Mouse (Mus musculus): ENCODE results near the gene Mosmo.
"Not testable (repeated sequence)": the region's sequence is repeated elsewhere in the genome, so short reads cannot be mapped to it uniquely, and the experiment has no call there.

The Mosmo gene

GRCm38 (mm10) chr7:120712071-120712470, 34.7 kb downstream of the Mosmo start:
- DNase-seq = no peak

- DNase-seq = no peak
These were observed 35.8 kb downstream of the Mosmo start for GRCm38 (mm10) chr7:120713225-120713624.

GRCm38 (mm10) chr7:120713951-120714350, 36.5 kb downstream of the Mosmo start:
- DNase-seq = not testable (repeated sequence)

GRCm38 (mm10) chr7:120717261-120717660, 39.8 kb downstream of the Mosmo start:
- DNase-seq = no peak

- no peak for DNase-seq
These were observed 43.6 kb downstream of the Mosmo start for GRCm38 (mm10) chr7:120721051-120721450.

GRCm38 (mm10) chr7:120721456-120721855, 44.0 kb downstream of the Mosmo start:
- no peak for DNase-seq

GRCm38 (mm10) chr7:120722063-120722462, 44.6 kb downstream of the Mosmo start:
- DNase-seq = no peak

GRCm38 (mm10) chr7:120722839-120723278, 45.4 kb downstream of the Mosmo start:
- no peak for DNase-seq

GRCm38 (mm10) chr7:120727581-120727980, 50.2 kb downstream of the Mosmo start:
- DNase-seq = no peak

- no peak for DNase-seq
These were observed 52.2 kb downstream of the Mosmo start for GRCm38 (mm10) chr7:120729635-120730034.

GRCm38 (mm10) chr7:120732906-120733305, 55.5 kb downstream of the Mosmo start:
- DNase-seq = no peak

GRCm38 (mm10) chr7:120739018-120739417, 61.6 kb downstream of the Mosmo start, which contains the start of gene Vwa3a:
TSS of gene Vwa3a (plus strand) at chr7:120739318.
- DNase-seq = no peak

- peak; percentile 55 for DNase-seq
These were observed 62.2 kb downstream of the Mosmo start for GRCm38 (mm10) chr7:120739558-120740101.

- no peak for DNase-seq
These were observed 66.2 kb downstream of the Mosmo start for GRCm38 (mm10) chr7:120743366-120744351.

- no peak for DNase-seq
These were observed 67.2 kb downstream of the Mosmo start for GRCm38 (mm10) chr7:120744606-120745005.

- no peak for DNase-seq
These were observed 68.6 kb downstream of the Mosmo start for GRCm38 (mm10) chr7:120746029-120746428.

- DNase-seq = no peak
These were observed 69.4 kb downstream of the Mosmo start for GRCm38 (mm10) chr7:120746821-120747220.

GRCm38 (mm10) chr7:120748478-120748877, 71.1 kb downstream of the Mosmo start:
- DNase-seq = no peak

- no peak for DNase-seq
These were observed 73.9 kb downstream of the Mosmo start for GRCm38 (mm10) chr7:120751330-120751729.

GRCm38 (mm10) chr7:120751906-120752305, 74.5 kb downstream of the Mosmo start:
- peak; percentile 23 for DNase-seq

- peak; percentile 71 for DNase-seq
These were observed 77.3 kb downstream of the Mosmo start for GRCm38 (mm10) chr7:120754671-120755070.

GRCm38 (mm10) chr7:120767369-120767768, 90.0 kb downstream of the Mosmo start:
- no peak for DNase-seq

GRCm38 (mm10) chr7:120771389-120771788, 94.0 kb downstream of the Mosmo start:
- DNase-seq = no peak

GRCm38 (mm10) chr7:120778012-120778411, 100.6 kb downstream of the Mosmo start:
- no peak for DNase-seq

Measured in right cerebral cortex, postnatal 25 days (tissue).